Mouse (Mus musculus): ENCODE results near the gene Synj2.

- TF ChIP-seq CTCF (IDR thresholded peaks at IDR 0.05; ENCODE audit: low read depth, low read length) (no peak), POLR2A (IDR thresholded peaks at IDR 0.05; ENCODE audit: insufficient read depth, low read length) (no peak), EP300 (IDR thresholded peaks at IDR 0.05; ENCODE audit: insufficient read depth, low read depth, low read length) (no peak)
Measured at GRCm38 (mm10) chr17:5924238-5924637, 16.8 kb upstream of the Synj2 start.
